Mouse (Mus musculus) liver, embryonic 14.5 days (tissue): Measurements from ENCODE around the gene Med19. TPM values are rescaled to one million over a fixed set of nuclear protein-coding genes. Genes with fewer than 3 reads are reported as not detected.
"Not testable (repeated sequence)": the region's sequence is repeated elsewhere in the genome, so short reads cannot be mapped to it uniquely, and the experiment has no call there.

Source experiments
- ATAC-seq: fragments of 200-750 bp; cut with Nextera tagmentation; 2 replicates; pipeline ENCODE4 v1.8.0; 2017; ENCODE audit warnings: moderate number of reproducible peaks, mild to moderate bottlenecking, moderate library complexity; ENCODE audit not compliant: insufficient read depth
- DNase-seq, 3 experiments: peaks; one replicate each; pipeline ENCODE4 v3.0.0-alpha.2; 2012 to 2013; ENCODE audit warnings: low read depth in 3 of 3, low spot score in 3 of 3
- H3K27ac ChIP-seq: fragments of 300-500 bp; sonication (generic); 2 replicates; pipeline ENCODE4 v1.5.1; 2014; ENCODE audit warnings: moderate library complexity, mild to moderate bottlenecking, control low read depth, inconsistent platforms
- H3K27me3 ChIP-seq: fragments of 300-500 bp; sonication (generic); 2 replicates; pipeline ENCODE4 v1.6.1; 2014; ENCODE audit warnings: mild to moderate bottlenecking, low read length, moderate library complexity; ENCODE audit not compliant: control insufficient read depth, insufficient read depth
- H3K36me3 ChIP-seq: fragments of 300-500 bp; sonication (generic); replicated peaks from 2 replicates; pipeline ENCODE4 v1.6.1; 2014; ENCODE audit warnings: low read depth; ENCODE audit not compliant: control insufficient read depth, insufficient read depth
- H3K4me1 ChIP-seq, 2 experiments: fragments of 200-500 bp in 1 of 2; fragments of 300-500 bp in 1 of 2; sonication (generic) in 1 of 2; replicated peaks; 2 replicates each; pipeline ENCODE4 v1.6.1; 2012 to 2014; ENCODE audit warnings: antibody characterized with exemption in 1 of 2, inconsistent platforms in 1 of 2, low read length in 1 of 2; ENCODE audit not compliant: control insufficient read depth in 2 of 2, insufficient read depth in 2 of 2
- H3K4me2 ChIP-seq: fragments of 300-500 bp; sonication (generic); 2 replicates; pipeline ENCODE4 v1.6.1; 2014; ENCODE audit warnings: low read depth, mild to moderate bottlenecking, control low read depth, moderate library complexity
- H3K4me3 ChIP-seq, 2 experiments: fragments of 200-500 bp in 1 of 2; fragments of 300-500 bp in 1 of 2; sonication (generic) in 1 of 2; 2 replicates each; pipeline ENCODE4 v1.5.1; 2012 to 2014; ENCODE audit warnings: low read depth in 2 of 2, low read length in 2 of 2, mild to moderate bottlenecking in 2 of 2, control low read depth in 1 of 2, inconsistent platforms in 1 of 2, moderate library complexity in 1 of 2; ENCODE audit not compliant: insufficient read depth in 1 of 2
- H3K9ac ChIP-seq: fragments of 300-500 bp; sonication (generic); replicated peaks from 2 replicates; pipeline ENCODE4 v1.6.1; 2014; ENCODE audit warnings: mild to moderate bottlenecking, control low read depth, moderate library complexity
- H3K9me3 ChIP-seq: fragments of 300-500 bp; sonication (generic); 2 replicates; pipeline ENCODE4 v1.6.1; 2016; ENCODE audit warnings: low read length, mixed read lengths; ENCODE audit not compliant: control insufficient read depth
- CTCF ChIP-seq: IDR thresholded peaks from 2 replicates; pipeline ENCODE4 v1.5.1; 2016; ENCODE audit warnings: antibody characterized with exemption, low read depth, control low read depth
- EP300 ChIP-seq: IDR thresholded peaks from 2 replicates; pipeline ENCODE4 v1.6.1; 2016; ENCODE audit warnings: antibody characterized with exemption, low read depth
- WGBS: fragments of 180-500 bp; shearing (Covaris S2); extraction: QIAGEN DNeasy Blood & Tissue Kit; methylation state at CpG from one replicate; pipeline ENCODE4 v1.1.7; 2014; ENCODE audit not compliant: insufficient replicate concordance; 5-methylcytosine and 5-hydroxymethylcytosine counted together
- polyA plus RNA-seq, 2 experiments: library from polyadenylated mRNA; depleted of rRNA in 1 of 2; stranded (reverse) in 1 of 2; unstranded in 1 of 2; fragments of >200 nt; fragmentation: Nextera tagmentation in 1 of 2; extraction: Ambion mirVana in 1 of 2; gene quantifications; 2 replicates each; pipeline versions ENCODE4 v1.2.1 to v1.2.3; 2012 to 2014

Gene Med19
- polyA plus RNA-seq, 2 experiments, result 12.3 to 22.4 TPM

DNA sequence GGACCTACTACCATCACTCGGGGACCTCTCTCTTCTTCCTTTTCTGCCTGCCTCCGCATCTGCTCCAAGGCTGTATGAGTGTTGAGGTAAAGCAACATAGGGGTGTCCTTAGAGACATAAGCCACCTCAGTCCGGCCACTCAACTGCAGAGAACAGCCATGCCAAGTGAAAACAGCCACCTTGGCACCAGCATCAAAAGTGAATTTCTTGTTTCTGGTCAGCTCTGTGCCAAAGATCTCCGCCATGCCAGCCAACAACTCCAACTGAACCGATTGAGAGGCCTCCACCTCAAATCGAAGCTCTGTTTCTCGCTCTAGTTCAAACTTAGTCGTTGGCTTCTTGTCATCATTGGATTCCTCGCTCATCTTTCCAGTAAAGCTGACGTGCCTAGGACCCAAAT is 47.6 kb downstream of the Med19 start:
- H3K4me2 ChIP-seq, result peak overlapping the region; percentile 81
- peaks cover 42% of the 10 kb centered on the region for H3K36me3 ChIP-seq
- 84% methylated on average over 10 of the region's 10 CpGs for WGBS
- H3K4me3 ChIP-seq, result peak overlapping the region; percentile 80 to 91
- H3K27ac ChIP-seq, result no peak overlapping the region
- ATAC-seq, result no peak
- H3K27me3 ChIP-seq, result no peaks in the 10 kb centered on the region
- TF ChIP-seq EP300, result no peak
- peaks cover 29 to 31% of the 10 kb centered on the region in 2 experiments for H3K4me1 ChIP-seq
- H3K9me3 ChIP-seq, result no peaks in the 10 kb centered on the region
- peak overlapping the region; percentile 82; the same call in 1 of the 2 replicates for H3K9ac ChIP-seq
- DNase-seq, result no peak

DNA sequence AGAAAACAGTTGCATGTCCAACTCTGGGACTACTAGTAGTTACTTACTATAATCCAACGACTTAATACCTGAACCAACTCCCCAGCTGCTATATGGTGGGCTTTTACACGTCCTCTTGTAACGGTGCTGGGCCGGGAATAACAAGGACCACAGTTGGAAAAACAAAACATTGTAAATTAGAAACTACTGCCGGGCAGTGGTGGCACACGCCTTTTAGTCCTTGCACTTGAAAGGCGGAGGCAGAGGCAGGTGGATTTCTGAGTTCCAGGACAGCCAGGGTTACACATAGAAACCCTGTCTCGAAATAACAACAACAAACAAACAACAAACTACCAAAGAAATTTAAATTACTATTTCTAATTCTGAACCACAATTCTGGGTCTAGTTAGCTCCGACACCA is 48.5 kb downstream of the Med19 start:
- TF ChIP-seq EP300 (no peak), CTCF (no peak)
- Histone ChIP-seq H3K4me3 (peak overlapping the region; percentile 80 to 91), H3K27me3 (no peaks in the 10 kb centered on the region), H3K27ac (peak overlapping the region; percentile 71), H3K36me3 (peaks cover 40% of the 10 kb centered on the region), H3K4me2 (peak overlapping the region; percentile 81), H3K9me3 (no peaks in the 10 kb centered on the region), H3K9ac (peak overlapping the region; percentile 82), H3K4me1 (peaks cover 29 to 33% of the 10 kb centered on the region in 2 experiments)
- peak; percentile 25; the same call in 1 of the 2 replicates for ATAC-seq
- no peak for DNase-seq
- under 1% methylated on average over 9 of the region's 9 CpGs for WGBS

DNA sequence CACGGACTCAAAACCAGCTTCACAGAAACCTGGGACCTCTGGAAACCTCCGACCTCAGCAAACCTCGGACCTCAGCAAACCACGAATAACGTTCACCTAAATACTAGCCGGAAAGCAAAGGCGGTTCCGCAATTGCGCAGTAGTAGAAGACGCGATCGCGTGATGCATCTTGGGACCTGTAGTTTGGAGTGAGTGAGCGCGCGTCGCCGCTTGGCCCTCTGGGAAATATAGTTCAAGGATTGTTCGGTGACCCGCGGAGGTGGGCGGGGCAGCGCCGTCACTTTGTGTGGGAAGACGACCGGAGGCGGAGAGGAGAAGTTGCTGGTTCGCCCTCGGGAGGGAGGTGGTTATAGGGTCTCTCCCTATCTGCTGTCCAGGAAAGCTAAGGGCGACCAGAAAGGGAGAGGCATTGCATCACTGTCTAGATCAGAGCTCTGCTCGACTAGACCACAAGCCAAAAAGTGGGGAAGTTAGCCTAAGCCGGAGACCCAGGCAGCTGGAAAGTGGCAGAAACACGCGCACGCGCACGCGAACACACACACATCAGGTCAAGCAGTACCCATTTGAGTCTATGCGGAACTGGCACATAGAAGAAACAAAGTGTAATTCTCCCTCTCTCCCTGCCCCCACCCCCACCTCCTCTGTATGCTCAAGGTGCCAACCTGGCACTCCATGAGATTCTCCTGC is 49.1 kb downstream of the Med19 start, which contains the start of gene Clp1:
Gene Clp1, minus strand, starts transcription at position 179 of the 687 bp plus-strand sequence.
- Histone ChIP-seq H3K4me1 (peaks cover 35 to 38% of the 10 kb centered on the region in 2 experiments), H3K27me3 (no peaks in the 10 kb centered on the region), H3K9me3 (no peaks in the 10 kb centered on the region), H3K4me2 (peak within 1 kb of the TSS; percentile 81), H3K36me3 (peaks cover 34% of the 10 kb centered on the region), H3K27ac (peak within 1 kb of the TSS; percentile 87), H3K9ac (peak within 1 kb of the TSS; percentile 82), H3K4me3 (peak within 1 kb of the TSS; percentile 80 to 94)
- peak; percentile 8; the same call in 1 of the 2 replicates for TF ChIP-seq EP300
- no peak; the same call in 1 of the 2 replicates for TF ChIP-seq CTCF
- DNase-seq (peak; percentile 97 to 98 (median 98)), ATAC-seq (peak; percentile 95)
- under 1% methylated on average over 39 of the region's 39 CpGs for WGBS

DNA sequence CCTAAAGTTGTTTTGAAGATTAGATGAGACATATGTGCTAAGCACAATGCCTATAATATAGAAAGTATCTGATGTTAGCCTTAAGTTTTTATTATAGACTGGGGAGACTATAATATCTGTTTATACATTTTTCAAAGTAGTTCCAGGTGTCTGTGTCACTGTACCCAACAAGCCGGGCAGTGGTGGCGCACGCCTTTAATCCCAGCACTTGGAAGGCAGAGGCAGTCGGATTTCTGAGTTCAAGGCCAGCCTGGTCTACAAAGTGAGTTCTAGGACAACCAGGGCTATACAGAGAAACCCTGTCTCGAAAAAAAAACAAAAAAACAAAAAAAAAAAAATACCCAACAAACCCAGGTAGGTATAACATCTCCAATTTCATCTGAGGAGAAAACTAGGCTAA is 50.0 kb downstream of the Med19 start:
- Histone ChIP-seq H3K4me2 (peak overlapping the region; percentile 80), H3K36me3 (peaks cover 27% of the 10 kb centered on the region), H3K4me3 (peak overlapping the region in 1 of 2 experiments; percentile 80; a peak in 1 of 4 replicates)

DNA sequence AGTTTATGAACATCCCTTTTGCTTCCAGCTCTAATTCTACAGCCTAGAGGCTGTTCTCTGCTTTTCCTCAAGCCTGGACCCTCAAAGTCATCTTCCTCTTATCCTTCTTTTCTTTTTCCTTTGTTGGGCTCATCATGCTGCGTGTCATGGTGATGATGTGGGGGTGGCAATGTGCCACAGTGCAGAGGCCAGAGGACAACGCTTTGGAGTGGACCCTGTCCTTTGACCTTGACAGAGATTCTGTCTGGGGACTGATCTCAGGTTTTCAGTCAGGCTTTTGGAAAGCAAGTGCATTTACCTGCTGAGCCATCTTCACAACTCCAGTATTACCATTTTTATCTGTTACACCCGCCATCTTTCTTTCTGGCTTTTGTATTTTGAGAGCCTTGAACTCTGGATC is 53.0 kb downstream of the Med19 start:
- DNase-seq (no peak), ATAC-seq (no peak)
- H3K36me3 ChIP-seq, result peaks cover 7% of the 10 kb centered on the region
- peak overlapping the region; percentile 100 for H3K27ac ChIP-seq
- H3K4me1 ChIP-seq, result peaks cover 49 to 53% of the 10 kb centered on the region in 2 experiments
- H3K4me2 ChIP-seq, result no peak overlapping the region
- no peak overlapping the region for H3K4me3 ChIP-seq
- no peaks in the 10 kb centered on the region for H3K9me3 ChIP-seq
- no peaks in the 10 kb centered on the region; the same call in 1 of the 2 replicates for H3K27me3 ChIP-seq
- TF ChIP-seq EP300 (no peak), CTCF (no peak)
- no peak overlapping the region for H3K9ac ChIP-seq
- 66% methylated on average over 3 of the region's 3 CpGs for WGBS

More for the DNA sequence above, 50.0 kb downstream of the Med19 start:
- peak overlapping the region; percentile 87 for H3K27ac ChIP-seq
- not testable (repeated sequence) for H3K9ac ChIP-seq, ATAC-seq, H3K27me3 ChIP-seq, DNase-seq, H3K9me3 ChIP-seq
- H3K4me1 ChIP-seq, result peaks cover 43 to 47% of the 10 kb centered on the region in 2 experiments
- 76% methylated on average over 5 of the region's 5 CpGs for WGBS
